Mouse (Mus musculus) testis, adult 2 months (tissue): ENCODE data around the gene Actn2.

Source experiments
- CTCF ChIP-seq: fragments of 200-500 bp; IDR thresholded peaks from 2 replicates; pipeline ENCODE4 v1.5.1; 2012; ENCODE audit warnings: low read depth, mild to moderate bottlenecking, inconsistent platforms, low read length, moderate library complexity; ENCODE audit not compliant: control insufficient read depth, insufficient read depth, insufficient replicate concordance
- POLR2A ChIP-seq: fragments of 200-500 bp; IDR thresholded peaks from 2 replicates; pipeline ENCODE4 v1.6.1; 2012; ENCODE audit warnings: low read depth, mild to moderate bottlenecking, inconsistent platforms, low read length, moderate library complexity; ENCODE audit not compliant: control insufficient read depth

DNA sequence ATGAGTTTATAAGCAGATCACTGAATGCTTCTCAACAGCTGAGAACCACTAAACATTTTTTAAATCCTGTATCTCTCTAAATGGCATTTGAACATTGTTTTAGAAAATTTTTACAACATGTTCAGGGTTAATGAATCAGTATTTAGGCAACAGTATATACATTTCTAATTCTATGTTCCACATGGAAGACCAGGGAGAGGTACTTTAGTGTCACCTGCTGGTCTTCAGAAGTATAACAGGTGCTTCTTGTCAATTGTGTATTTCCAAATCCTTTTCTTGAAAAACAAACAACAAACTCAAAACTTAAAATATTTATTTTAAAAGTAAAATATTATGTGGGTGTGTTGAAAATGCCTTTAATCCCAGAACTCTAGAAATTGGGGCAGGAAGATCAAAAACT lies 45.7 kb upstream of the Actn2 start:
- TF ChIP-seq CTCF: no peak; the same call in 1 of the 2 replicates
- TF ChIP-seq POLR2A: no peak
